Mouse (Mus musculus) cerebellum, postnatal 36 days (tissue): ENCODE measurements at regions not wholly inside any gene's neighbourhood (a gene's known extent, or its start where the extent isn't known, plus 50 kb on each side); places are given as distances from the start of the nearest gene placed in this dataset.
"Not testable (repeated sequence)": the region's sequence is repeated elsewhere in the genome, so short reads cannot be mapped to it uniquely, and the experiment has no call there.

Experiments
- DNase-seq, 2 experiments: peaks; one replicate each; pipeline ENCODE4 v3.0.0; 2021 to 2022; ENCODE audit warnings: mixed read lengths in 2 of 2

- DNase-seq: no peak
Measured at GRCm38 (mm10) chr7:113010150-113010549, 56.4 kb downstream of the Rassf10 start.

DNA sequence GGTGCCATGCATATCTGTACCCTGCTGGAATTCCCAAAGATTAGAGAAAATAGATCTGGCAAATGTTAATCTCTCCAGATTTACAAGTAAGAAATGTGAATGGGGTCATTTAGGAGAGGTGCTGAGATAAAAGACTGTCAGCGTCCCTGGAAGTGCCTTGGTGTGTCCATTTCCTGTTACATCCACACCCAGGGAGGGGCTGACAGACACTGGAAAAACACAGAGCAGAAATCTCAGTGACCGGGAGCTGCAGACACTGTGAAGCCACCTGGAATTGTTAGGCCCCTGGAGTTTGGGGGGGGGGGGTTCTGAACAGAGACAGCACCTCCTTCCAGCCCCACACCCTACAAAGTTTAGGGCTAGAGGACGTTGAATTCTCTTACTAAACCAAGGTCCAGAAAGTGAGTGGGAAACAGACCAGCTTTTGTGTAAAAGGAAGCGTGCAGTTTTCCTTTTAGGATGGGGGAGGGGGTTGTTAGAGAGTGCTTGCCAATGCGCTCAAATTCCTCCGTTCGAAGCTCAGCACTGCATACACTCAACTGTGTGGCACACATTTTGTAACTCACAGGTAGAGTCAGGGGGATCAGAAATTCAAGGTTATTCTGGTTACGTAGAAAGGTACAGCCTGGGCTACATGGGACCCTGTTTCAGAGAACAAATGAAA lies 63.5 kb downstream of the Rassf10 start:
- no peak for DNase-seq

DNA sequence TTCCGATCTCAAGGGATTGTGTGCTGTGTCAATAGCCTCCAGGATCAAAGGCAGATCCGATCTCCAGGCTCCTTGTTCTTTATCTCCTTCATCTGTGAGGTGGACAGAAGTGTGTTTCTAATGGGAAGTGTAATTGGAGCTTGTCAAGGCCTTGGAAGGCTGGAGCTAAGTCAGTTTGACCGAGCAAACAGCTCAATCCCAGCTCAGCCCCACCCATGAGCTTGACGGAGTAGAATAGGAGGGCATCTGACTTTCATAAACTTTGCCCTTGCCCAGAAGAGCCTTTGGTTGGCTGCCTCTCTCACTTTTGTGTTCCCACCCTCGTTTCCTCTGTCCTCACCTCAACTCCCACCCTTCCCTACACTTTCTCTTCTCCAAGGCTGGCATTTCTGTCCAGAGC lies 67.7 kb downstream of the Rassf10 start:
- DNase-seq: no peak

DNA sequence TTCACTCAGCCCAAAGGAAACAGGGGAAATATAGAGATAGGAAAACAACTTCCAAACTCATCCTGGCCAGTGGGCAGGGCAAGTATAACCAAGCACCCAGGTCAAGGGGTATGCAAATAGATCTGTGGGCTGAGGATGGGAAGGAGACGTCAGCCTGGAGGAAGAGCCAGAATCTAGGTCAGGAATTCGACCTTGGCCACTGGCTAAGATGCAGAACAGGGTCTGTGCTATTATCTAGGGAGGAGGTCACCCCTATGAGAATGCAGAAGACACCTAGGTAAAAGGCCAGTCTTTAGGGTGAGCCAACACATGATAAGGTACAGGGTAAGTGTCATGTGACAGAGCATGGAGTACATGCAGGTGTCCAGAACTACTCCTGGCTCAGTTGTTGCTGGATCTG lies 68.8 kb downstream of the Rassf10 start:
- no peak for DNase-seq

DNA sequence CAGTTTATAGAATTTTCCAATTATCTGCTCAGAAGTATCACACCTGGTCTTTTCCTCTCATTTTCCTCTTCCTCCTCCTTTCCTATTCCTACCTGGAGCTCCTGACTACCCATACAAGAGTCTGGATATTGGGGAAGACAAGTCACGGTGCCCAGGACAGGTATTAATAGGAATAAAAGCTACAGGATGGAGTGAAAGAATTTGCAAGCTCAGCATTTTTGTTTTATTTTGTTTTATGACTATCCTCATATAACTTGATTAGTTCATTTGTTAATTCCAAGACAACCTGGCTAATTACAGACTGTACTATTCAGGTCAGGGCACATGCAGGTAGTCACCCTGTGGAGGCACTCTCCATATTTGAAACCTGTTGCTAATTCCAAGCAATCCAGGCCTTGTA lies 72.0 kb downstream of the Rassf10 start:
- no peak for DNase-seq

GRCm38 (mm10) chr7:113026290-113027075 lies 72.7 kb downstream of the Rassf10 start:
- peak; percentile 55 to 67 for DNase-seq

- peak; percentile 78 to 87 for DNase-seq
Measured at GRCm38 (mm10) chr7:113027125-113027801, 73.5 kb downstream of the Rassf10 start.

DNA sequence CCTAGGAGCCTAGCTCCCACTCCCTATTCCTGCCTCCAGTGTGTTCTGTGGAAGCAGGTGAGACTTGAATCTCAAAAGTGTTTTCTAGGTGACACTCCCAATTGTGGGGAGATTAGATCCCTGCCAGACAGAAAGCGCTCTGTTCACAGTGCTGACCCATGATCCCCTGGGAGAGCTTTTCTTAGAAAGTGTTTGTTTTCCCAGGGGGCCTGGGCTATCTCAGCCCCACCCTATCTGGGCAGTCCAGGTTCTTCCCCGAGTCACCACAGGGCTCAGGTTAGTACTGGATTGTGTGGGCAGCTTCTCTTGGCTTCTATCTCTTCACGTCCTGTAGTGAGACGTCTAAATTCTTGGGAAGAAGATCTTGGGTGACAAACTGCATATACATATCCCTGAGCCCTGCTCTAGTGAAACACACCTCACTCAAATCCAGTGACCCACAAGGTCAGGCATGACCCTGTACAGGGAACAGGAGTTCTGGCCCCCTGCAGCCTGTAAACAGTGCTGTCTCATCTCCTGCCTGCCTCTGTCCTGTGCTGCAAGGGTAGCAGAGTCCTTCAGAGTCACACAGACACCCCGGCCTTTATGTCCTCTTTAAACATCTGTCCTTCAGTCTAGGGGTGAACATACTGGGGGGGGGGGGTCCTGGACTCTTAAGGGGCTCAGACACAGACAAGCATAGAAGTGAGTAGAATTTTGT lies 76.4 kb downstream of the Rassf10 start:
- no peak for DNase-seq

DNA sequence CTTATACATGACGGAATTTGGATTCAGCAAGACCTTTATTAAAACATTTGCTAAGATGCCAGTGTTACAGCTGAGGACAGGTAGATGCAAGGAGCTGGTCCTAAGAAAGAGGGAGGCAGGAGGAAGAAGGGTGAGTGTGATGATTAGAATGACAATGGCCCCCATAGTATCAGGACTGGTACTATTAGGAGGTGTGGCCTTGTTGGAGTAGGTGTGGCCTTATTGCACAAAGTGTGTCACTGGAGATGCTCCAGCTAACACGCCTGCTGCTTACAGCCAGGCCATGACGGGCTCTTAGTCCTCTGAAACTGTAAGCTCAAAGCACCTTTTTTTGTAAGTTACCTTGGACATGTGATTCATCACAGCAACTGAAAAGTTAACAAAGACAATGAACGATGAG lies 82.0 kb downstream of the Rassf10 start:
- DNase-seq: no peak

- no peak for DNase-seq
Measured at GRCm38 (mm10) chr7:113037825-113038613, 84.3 kb downstream of the Rassf10 start.

GRCm38 (mm10) chr7:113038906-113039671 lies 85.3 kb downstream of the Rassf10 start:
- no peak for DNase-seq

DNA sequence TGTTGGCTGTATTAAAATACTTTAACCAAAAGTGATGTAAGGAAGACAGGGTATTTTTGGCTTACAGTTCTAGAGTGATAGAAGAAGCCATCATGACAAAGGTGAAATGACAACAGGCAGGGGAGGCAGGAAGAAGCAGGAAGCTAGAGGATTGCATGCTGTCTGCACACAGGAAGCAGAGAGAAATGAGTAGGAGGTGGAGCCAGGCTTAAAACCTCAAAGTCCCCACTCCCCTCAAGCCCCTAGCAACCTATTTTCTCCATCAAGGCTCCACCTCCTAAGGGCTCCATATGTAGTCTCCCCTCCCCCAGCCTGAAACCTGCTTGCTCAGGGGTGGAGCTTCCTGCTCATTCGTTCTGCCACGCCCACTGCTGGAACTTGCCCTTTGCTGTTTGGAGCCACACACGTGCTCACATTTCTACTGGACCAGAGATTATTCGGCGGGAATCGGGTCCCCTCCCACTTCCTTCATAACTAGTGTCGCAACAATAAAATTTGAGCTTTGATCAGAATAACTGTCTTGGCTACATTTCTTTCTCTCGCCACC lies 91.9 kb downstream of the Rassf10 start:
- DNase-seq: not testable (repeated sequence)

GRCm38 (mm10) chr7:113046406-113046805 lies 92.6 kb downstream of the Rassf10 start:
- no peak for DNase-seq

DNA sequence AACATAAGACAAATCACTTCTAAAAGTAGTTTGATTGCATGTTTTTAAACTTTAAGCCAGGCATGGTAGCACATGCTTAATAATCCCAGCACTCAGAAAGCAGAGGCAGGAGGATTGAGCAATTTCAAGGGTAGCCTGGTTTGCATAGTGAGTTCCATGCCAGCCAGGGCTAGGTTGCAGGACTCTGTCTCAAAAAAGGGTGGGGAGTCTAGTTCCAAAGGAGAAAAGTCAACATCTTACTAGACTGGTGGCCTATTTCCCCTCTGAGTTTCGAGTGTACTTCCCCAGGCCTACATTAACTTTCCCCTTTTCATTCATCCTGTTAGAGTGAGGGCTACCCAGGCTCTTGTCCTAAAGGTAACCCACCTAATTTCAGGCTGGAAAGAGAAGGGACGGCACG lies 93.8 kb downstream of the Rassf10 start:
- no peak for DNase-seq

DNA sequence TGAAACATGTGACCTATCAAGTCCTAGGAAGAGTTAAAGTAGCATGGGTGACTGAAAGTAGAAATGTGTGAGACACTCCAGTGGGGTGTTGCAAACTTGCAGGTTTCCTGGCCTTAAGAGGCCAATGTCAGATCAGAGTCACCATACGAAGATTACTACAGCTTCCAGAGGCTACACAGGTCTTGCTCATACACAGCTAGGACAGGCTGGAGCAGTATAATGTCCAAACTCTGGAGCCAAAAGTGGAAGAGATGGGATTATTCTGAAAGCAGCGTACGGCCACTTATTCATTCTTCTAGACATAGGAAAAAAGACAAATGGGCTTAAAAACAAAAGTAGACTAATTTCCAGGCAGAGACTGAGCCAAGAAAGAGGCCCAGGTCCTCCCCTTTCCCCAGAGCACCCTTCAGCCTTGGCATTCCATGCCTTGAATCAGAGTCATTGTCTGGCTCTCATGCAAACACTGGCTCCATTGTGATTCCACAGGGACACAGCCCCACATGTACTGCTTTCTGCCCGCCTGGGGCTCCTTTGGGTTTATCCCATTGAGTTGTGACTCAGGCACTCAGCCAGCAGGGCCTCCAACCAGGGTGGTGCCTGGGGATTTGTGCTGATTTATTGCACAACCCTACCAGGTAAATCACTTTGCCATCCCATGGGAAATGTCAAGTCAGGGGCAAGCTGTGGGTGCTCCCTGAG lies 94.5 kb downstream of the Rassf10 start:
- DNase-seq: no peak

DNA sequence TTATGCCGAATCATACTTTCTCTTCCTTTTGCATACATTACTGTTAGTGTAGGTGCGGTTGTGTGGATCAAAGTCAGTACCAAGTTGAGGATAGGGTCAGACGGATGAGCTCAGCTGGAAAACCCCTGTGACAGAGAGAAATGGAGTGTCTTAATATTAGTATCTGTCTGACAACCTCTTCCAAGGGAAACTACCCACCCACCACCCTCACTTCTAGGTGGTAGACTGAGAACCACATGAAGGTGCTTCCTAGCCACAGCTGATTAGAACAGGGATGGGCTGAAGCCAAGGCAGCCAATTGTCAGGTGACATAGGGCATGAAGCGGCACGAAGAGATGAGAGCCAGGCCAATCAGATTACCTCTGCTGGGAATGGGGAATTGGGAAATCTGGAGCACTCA lies 95.7 kb downstream of the Rassf10 start:
- DNase-seq: no peak

DNA sequence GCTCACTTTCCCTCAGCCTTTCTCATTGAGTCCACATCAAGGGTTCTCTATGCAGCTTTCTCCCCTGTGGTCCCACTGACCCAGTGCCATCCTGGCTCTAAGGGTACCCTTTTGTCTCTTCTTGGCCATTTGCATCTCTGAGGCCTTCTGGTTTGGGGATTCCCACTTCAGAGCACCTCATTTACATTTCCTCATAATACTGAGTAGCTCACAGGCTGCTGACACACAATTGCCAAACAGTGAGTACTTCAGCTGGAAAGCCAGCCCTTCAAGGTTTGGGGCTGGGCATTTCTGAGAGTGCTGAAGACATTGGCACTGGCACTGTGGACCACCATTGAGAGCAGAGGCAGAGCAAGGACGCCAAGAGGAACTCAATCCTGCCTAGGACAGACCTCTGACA lies 99.2 kb downstream of the Rassf10 start:
- no peak for DNase-seq

DNA sequence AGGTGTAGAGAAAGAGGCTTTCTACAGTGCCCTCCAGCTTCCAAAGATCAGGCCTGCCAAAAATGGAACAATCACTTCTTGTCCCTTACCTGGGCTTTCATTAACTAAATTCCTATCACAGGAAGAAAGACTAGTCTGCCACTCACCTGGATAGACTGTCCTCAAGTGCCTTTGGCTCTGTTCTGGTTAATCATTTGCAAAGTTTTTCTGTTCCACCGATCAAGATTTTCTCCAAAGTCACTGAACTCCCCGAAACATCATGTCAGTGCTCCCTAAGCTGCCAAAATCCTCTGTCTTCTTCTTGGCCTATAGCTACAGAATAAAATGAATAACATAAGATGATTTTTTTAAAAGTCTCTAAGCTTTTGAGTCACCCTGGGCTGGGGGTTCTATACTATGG lies 102.7 kb downstream of the Rassf10 start:
- DNase-seq: no peak

GRCm38 (mm10) chr7:113059211-113059966 lies 105.6 kb downstream of the Rassf10 start:
- DNase-seq: peak; percentile 21 to 36

DNA sequence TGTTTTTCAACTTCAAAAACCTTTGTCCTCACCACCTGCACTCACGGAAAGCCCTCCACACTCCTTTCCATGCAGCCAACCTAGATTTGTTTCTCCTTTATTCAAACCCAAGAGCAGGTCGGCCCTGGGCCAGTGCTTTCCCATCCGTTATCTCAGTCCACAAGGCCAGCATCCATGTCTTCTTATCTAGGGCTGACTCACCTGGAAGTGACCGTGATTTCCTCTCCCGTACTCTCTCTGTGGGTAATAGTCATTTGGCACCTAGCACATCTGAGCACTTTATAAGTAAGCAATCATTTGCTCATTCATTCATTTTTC lies 106.2 kb downstream of the Rassf10 start:
- no peak for DNase-seq
